ENCODE assay signal across 17 mouse cellular contexts in the genomic region with DNA sequence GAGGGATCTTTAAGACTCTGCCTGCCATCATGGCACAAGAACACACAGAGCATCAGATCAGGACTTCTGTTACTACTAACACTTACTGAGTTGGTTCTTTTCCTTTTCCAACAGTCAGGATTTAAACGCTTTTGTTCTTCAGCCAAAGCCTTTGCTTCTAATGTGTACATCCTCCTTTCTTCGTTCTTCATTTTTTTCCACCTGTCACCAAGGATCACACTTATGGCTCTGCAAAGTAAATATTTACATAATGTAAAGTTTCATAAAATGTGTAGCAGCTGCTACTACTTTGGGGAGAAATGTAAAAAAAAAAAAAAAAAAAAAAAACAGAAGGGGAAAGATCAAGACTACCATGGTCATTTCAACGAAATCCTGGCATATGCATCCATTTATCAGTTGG.
"Had no signal": no experiment of that assay in that cellular context is flagged by ENCODE, and none has a peak within 500 bp of the region (broad histone marks: within the 10 kb centered on the region; RNA-seq: fewer than 3 reads in every experiment).

No protein-coding gene starts in this region.

- H3K9me3 ChIP-seq: liver, embryonic 13.5 days; liver, embryonic 15.5 days; megakaryocyte, embryonic 14.5 days; midbrain, embryonic 13.5 days; midbrain, embryonic 15.5 days; neural tube, embryonic 12.5 days had no signal

- H3K4me3 ChIP-seq: liver, embryonic 13.5 days; liver, embryonic 15.5 days; megakaryocyte, embryonic 14.5 days; midbrain, embryonic 13.5 days; midbrain, embryonic 15.5 days; neural tube, embryonic 12.5 days had no signal

- H3K27me3 ChIP-seq: liver, embryonic 13.5 days; liver, embryonic 15.5 days; megakaryocyte, embryonic 14.5 days; midbrain, embryonic 13.5 days; midbrain, embryonic 15.5 days; neural tube, embryonic 12.5 days had no signal

- H3K4me2 ChIP-seq: liver, embryonic 11.5 days; liver, embryonic 13.5 days; liver, embryonic 15.5 days; midbrain, embryonic 11.5 days; midbrain, embryonic 13.5 days; midbrain, embryonic 15.5 days; neural tube, embryonic 12.5 days had no signal

- H3K27ac ChIP-seq: liver, embryonic 13.5 days; liver, embryonic 15.5 days; macrophage; midbrain, embryonic 13.5 days; midbrain, embryonic 15.5 days; neural tube, embryonic 12.5 days had no signal

- H3K4me1 ChIP-seq: liver, embryonic 15.5 days; midbrain, embryonic 13.5 days; midbrain, embryonic 15.5 days; neural tube, embryonic 12.5 days had no signal

- H3K9ac ChIP-seq: liver, embryonic 13.5 days; liver, embryonic 15.5 days; liver, postnatal 0 days; midbrain, embryonic 13.5 days; midbrain, embryonic 15.5 days; neural tube, embryonic 12.5 days had no signal

- DNase-seq: liver, embryonic 13.5 days; liver, postnatal 0 days; lung, postnatal 36 days; right cerebral cortex, postnatal 14 days; spleen, adult 18-20 months; thymus, adult 18-20 months; thymus, postnatal 14 days; thymus, postnatal 36 days had no signal

- ATAC-seq: liver, postnatal 0 days; lung, postnatal 0 days; midbrain, embryonic 13.5 days; midbrain, embryonic 15.5 days had no signal
